Mouse (Mus musculus): ENCODE measurements around the gene Lipc.
A peak's percentile ranks its signal among the peaks of the same experiment; 100 is the strongest.
"Not testable (repeated sequence)": the region's sequence is repeated elsewhere in the genome, so short reads cannot be mapped to it uniquely, and the experiment has no call there.

Gene Lipc

GRCm38 (mm10) chr9:70854950-70855349 is 97.1 kb downstream of the Lipc start:
- no peak for DNase-seq

GRCm38 (mm10) chr9:70853081-70853480 is 98.9 kb downstream of the Lipc start:
- not testable (repeated sequence) for DNase-seq

GRCm38 (mm10) chr9:70851533-70851932 is 100.5 kb downstream of the Lipc start:
- no peak for DNase-seq

- DNase-seq, result no peak
Observed at GRCm38 (mm10) chr9:70848135-70848770, 103.8 kb downstream of the Lipc start.

GRCm38 (mm10) chr9:70847627-70848051 is 104.4 kb downstream of the Lipc start:
- DNase-seq, result peak in 1 of 2 experiments; percentile 8

- no peak for DNase-seq
Observed at GRCm38 (mm10) chr9:70843270-70843669, 108.8 kb downstream of the Lipc start.

- no peak for DNase-seq
Observed at GRCm38 (mm10) chr9:70842300-70842941, 109.6 kb downstream of the Lipc start.

GRCm38 (mm10) chr9:70841426-70842215 is 110.4 kb downstream of the Lipc start:
- no peak for DNase-seq

- DNase-seq, result no peak
Observed at GRCm38 (mm10) chr9:70840861-70841341, 111.1 kb downstream of the Lipc start.

- peak; percentile 9 to 14 for DNase-seq
Observed at GRCm38 (mm10) chr9:70838132-70838911, 113.7 kb downstream of the Lipc start.

- DNase-seq, result peak; percentile 13 to 33
Observed at GRCm38 (mm10) chr9:70834730-70835154, 117.3 kb downstream of the Lipc start.

- DNase-seq, result no peak
Observed at GRCm38 (mm10) chr9:70834217-70834616, 117.8 kb downstream of the Lipc start.

- DNase-seq, result peak; percentile 24 to 52
Observed at GRCm38 (mm10) chr9:70833111-70833908, 118.7 kb downstream of the Lipc start.

GRCm38 (mm10) chr9:70832231-70832630 is 119.8 kb downstream of the Lipc start:
- DNase-seq, result no peak

- DNase-seq, result no peak
Observed at GRCm38 (mm10) chr9:70830844-70831529, 121.0 kb downstream of the Lipc start.

GRCm38 (mm10) chr9:70829784-70830488 is 122.1 kb downstream of the Lipc start:
- DNase-seq, result no peak

GRCm38 (mm10) chr9:70827911-70828310 is 124.1 kb downstream of the Lipc start:
- no peak for DNase-seq

- no peak for DNase-seq
Observed at GRCm38 (mm10) chr9:70824103-70824502, 127.9 kb downstream of the Lipc start.

GRCm38 (mm10) chr9:70818739-70819138 is 133.3 kb downstream of the Lipc start:
- DNase-seq, result no peak

- no peak for DNase-seq
Observed at GRCm38 (mm10) chr9:70817396-70817795, 134.6 kb downstream of the Lipc start.

All from thymus, postnatal 36 days (tissue).